Mouse (Mus musculus): ENCODE results near the gene Slc45a3.

The Slc45a3 gene

GRCm38 (mm10) chr1:131964580-131964979 lies 1.8 kb downstream of the Slc45a3 start:
- DNase-seq (ENCODE audit: low spot score in 2 of 2): no peak

- DNase-seq (ENCODE audit: low spot score in 2 of 2): no peak
Observed at GRCm38 (mm10) chr1:131965818-131966217, 3.1 kb downstream of the Slc45a3 start.

- DNase-seq (ENCODE audit: low spot score in 2 of 2): no peak
Observed at GRCm38 (mm10) chr1:131967336-131967735, 4.6 kb downstream of the Slc45a3 start.

GRCm38 (mm10) chr1:131968556-131968955 lies 5.8 kb downstream of the Slc45a3 start:
- no peak for DNase-seq (ENCODE audit: low spot score in 2 of 2)

GRCm38 (mm10) chr1:131968983-131969382 lies 6.2 kb downstream of the Slc45a3 start:
- no peak for DNase-seq (ENCODE audit: low spot score in 2 of 2)

- DNase-seq (ENCODE audit: low spot score in 2 of 2): no peak
Observed at GRCm38 (mm10) chr1:131969825-131970224, 7.1 kb downstream of the Slc45a3 start.

GRCm38 (mm10) chr1:131970322-131970660 lies 7.5 kb downstream of the Slc45a3 start:
- DNase-seq (ENCODE audit: low spot score in 2 of 2): no peak

- DNase-seq (ENCODE audit: low spot score in 2 of 2): no peak
Observed at GRCm38 (mm10) chr1:131970661-131971520, 8.1 kb downstream of the Slc45a3 start.

- no peak for DNase-seq (ENCODE audit: low spot score in 2 of 2)
Observed at GRCm38 (mm10) chr1:131971771-131972497, 9.2 kb downstream of the Slc45a3 start.

GRCm38 (mm10) chr1:131972498-131973334 lies 9.9 kb downstream of the Slc45a3 start:
- DNase-seq (ENCODE audit: low spot score in 2 of 2): no peak

GRCm38 (mm10) chr1:131973991-131974390 lies 11.2 kb downstream of the Slc45a3 start:
- DNase-seq (ENCODE audit: low spot score in 2 of 2): no peak

GRCm38 (mm10) chr1:131976886-131977285 lies 14.1 kb downstream of the Slc45a3 start:
- no peak for DNase-seq (ENCODE audit: low spot score in 2 of 2)

- DNase-seq (ENCODE audit: low spot score in 2 of 2): no peak
Observed at GRCm38 (mm10) chr1:131980471-131980870, 17.7 kb downstream of the Slc45a3 start.

- peak; percentile 42 to 69 for DNase-seq (ENCODE audit: low spot score in 2 of 2)
Observed at GRCm38 (mm10) chr1:131981378-131982013, 18.7 kb downstream of the Slc45a3 start.

- peak; percentile 66 to 79 for DNase-seq (ENCODE audit: low spot score in 2 of 2)
Observed at GRCm38 (mm10) chr1:131982907-131983306, 20.1 kb downstream of the Slc45a3 start.

GRCm38 (mm10) chr1:131983806-131984205 lies 21.0 kb downstream of the Slc45a3 start:
- no peak for DNase-seq (ENCODE audit: low spot score in 2 of 2)

- DNase-seq (ENCODE audit: low spot score in 2 of 2): no peak
Observed at GRCm38 (mm10) chr1:131987432-131987831, 24.7 kb downstream of the Slc45a3 start.

- no peak for DNase-seq (ENCODE audit: low spot score in 2 of 2)
Observed at GRCm38 (mm10) chr1:131989476-131989875, 26.7 kb downstream of the Slc45a3 start.

- DNase-seq (ENCODE audit: low spot score in 2 of 2): no peak
Observed at GRCm38 (mm10) chr1:131990083-131990760, 27.5 kb downstream of the Slc45a3 start.

- no peak for DNase-seq (ENCODE audit: low spot score in 2 of 2)
Observed at GRCm38 (mm10) chr1:131992561-131993001, 29.8 kb downstream of the Slc45a3 start.

Measured in spleen, postnatal 14 days (tissue).